Mouse (Mus musculus): ENCODE measurements around the gene Eno1.

GRCm38 (mm10) chr4:150202702-150203101 is 33.8 kb upstream of the Eno1 start:
- TF ChIP-seq CTCF (IDR thresholded peaks at IDR 0.05; ENCODE audit: extremely low read depth, insufficient read depth, insufficient read length, insufficient replicate concordance) (no peak), POLR2A (IDR thresholded peaks at IDR 0.05; ENCODE audit: low read depth, low read length) (no peak)
